Mouse (Mus musculus) forebrain, embryonic 10.5 days (tissue): ENCODE results near the gene Spry1. TPM values are rescaled to one million over a fixed set of nuclear protein-coding genes. Genes with fewer than 3 reads are reported as not detected.

Experiments used
- DNase-seq: peaks from one replicate; pipeline ENCODE4 v3.0.0-alpha.2; 2017; ENCODE audit warnings: low spot score; ENCODE audit errors: extremely low spot score
- H3K27ac ChIP-seq: fragments of 300-500 bp; sonication (generic); 2 replicates; pipeline ENCODE4 v1.5.1; 2016; ENCODE audit warnings: mild to moderate bottlenecking
- H3K27me3 ChIP-seq: fragments of 300-500 bp; sonication (generic); 2 replicates; pipeline ENCODE4 v1.6.1; 2016; ENCODE audit warnings: mild to moderate bottlenecking; ENCODE audit not compliant: poor library complexity, severe bottlenecking
- H3K36me3 ChIP-seq: fragments of 300-500 bp; sonication (generic); replicated peaks from 2 replicates; pipeline ENCODE4 v1.6.1; 2016; ENCODE audit warnings: mild to moderate bottlenecking, moderate library complexity
- H3K4me1 ChIP-seq: fragments of 300-500 bp; sonication (generic); 2 replicates; pipeline ENCODE4 v1.6.1; 2016
- H3K4me3 ChIP-seq: fragments of 300-500 bp; sonication (generic); 2 replicates; pipeline ENCODE4 v1.5.1; 2016; ENCODE audit warnings: mild to moderate bottlenecking, moderate library complexity
- H3K9me3 ChIP-seq: fragments of 300-500 bp; sonication (generic); 2 replicates; pipeline ENCODE4 v1.6.1; 2016; ENCODE audit warnings: mild to moderate bottlenecking, moderate library complexity
- WGBS: fragments of 180-500 bp; shearing (Covaris S2); methylation state at CpG from one replicate; pipeline ENCODE4 v1.1.7; 2016; 5-methylcytosine and 5-hydroxymethylcytosine counted together
- polyA plus RNA-seq: library from polyadenylated mRNA; unstranded; fragments of >200 nt; fragmentation: Nextera tagmentation; extraction: Ambion mirVana; gene quantifications from 2 replicates; pipeline ENCODE4 v1.2.1, GENCODE M21; 2016

Spry1 gene
- polyA plus RNA-seq, 1 experiment from 2014 or later: 29.1 TPM

DNA sequence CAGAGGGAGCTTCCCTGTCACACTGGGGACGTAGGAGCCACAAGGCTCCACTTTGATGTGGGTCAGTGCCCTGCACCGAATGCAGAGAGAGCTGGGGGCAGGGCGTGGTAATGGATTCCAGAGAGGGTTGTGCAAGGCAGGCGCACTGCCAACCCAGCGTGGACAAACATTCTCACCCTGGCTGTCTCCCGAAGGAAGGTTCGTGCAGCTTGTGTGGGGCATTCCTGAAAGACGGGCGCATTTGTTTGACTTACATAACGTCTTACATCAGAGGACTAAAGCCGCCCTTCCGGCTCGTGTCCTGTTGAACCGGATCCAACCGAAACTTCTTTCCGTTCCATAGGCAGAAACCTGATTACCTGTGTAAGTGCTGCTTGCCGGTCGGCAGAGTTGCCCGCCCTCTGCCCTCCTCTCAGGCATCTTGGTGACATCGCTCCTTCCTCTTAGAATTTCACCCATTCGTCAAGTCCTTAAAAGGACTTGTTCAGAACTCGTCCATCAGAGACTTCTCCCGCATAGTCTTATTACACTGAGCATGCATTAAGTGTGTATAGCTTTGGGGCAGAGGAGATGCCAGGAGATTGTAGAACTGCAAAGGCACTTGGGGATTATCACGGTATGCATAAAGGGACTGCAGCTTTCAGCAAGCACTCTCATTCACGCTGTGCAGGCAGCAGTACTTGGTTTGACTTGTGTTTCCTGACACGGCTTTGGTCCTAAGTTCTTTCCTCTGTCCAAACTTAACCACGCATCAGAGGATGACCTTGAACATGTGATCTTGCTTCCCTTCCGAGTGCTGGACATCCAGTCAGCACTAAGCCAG lies 47.6 kb downstream of the Spry1 start:
- DNase-seq: no peak
- no peaks in the 10 kb centered on the region for H3K9me3 ChIP-seq
- H3K4me1 ChIP-seq: peaks cover 21% of the 10 kb centered on the region
- 26% methylated on average over 28 of the region's 28 CpGs for WGBS
- H3K36me3 ChIP-seq: no peaks in the 10 kb centered on the region
- peak overlapping the region; percentile 74 for H3K27ac ChIP-seq
- peak overlapping the region; percentile 46 for H3K4me3 ChIP-seq
- peaks cover 45% of the 10 kb centered on the region for H3K27me3 ChIP-seq

DNA sequence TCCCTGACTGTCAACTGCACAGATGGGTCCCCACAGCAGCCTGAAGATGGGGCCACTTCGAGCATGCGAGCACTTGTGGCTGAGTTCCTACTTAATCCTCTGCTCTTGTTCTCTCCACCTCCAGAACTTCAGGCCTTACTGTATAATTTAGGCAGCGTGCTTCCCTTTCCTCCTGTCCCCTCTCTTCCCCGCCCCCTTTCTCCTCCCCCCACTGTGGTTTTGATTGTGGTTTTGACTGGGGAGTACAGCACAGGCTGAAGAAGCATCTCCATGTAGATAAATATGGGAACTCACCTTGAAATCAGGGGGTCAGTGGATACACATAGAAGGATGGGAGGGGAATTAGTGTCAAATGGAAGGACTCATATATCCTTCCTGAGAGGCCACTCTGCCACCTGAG lies 53.2 kb downstream of the Spry1 start:
- Histone ChIP-seq H3K4me1 (no peaks in the 10 kb centered on the region), H3K27me3 (peaks cover 8% of the 10 kb centered on the region), H3K4me3 (no peak overlapping the region), H3K36me3 (no peaks in the 10 kb centered on the region), H3K9me3 (no peaks in the 10 kb centered on the region), H3K27ac (no peak overlapping the region)
- WGBS: 77% methylated on average over 4 of the region's 4 CpGs
- DNase-seq: no peak

DNA sequence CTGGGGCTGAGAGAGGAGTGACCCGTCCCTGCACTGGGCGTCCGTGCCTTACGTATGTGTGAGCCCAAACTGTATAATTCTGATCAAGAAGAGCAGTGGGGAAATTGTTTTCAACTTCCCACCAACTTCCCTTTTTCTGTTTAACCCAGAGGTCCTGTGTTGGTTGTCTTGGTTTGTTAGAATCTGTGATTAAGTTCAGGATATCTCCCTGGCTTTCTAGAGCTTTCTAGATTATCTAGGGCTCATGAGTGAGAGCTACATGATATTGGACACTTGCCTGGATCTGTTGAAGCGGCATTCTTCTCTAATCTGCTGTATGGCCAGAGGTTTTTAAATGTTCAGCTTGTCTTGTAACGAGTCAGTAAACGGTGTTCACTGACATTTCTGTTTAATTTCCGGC lies 53.8 kb downstream of the Spry1 start:
- Histone ChIP-seq H3K4me1 (no peaks in the 10 kb centered on the region), H3K4me3 (no peak overlapping the region), H3K27me3 (peaks cover 2% of the 10 kb centered on the region; the same call in 1 of the 2 replicates), H3K9me3 (no peaks in the 10 kb centered on the region), H3K27ac (no peak overlapping the region), H3K36me3 (no peaks in the 10 kb centered on the region)
- WGBS: 92% methylated on average over 8 of the region's 8 CpGs
- DNase-seq: no peak

Other genes starting within 250 kb of the Spry1 start
- 56.2 and 56.4 TPM in 2 replicates for gene Spata5, start 220.1 kb upstream of the Spry1 start, polyA plus RNA-seq
- 4.5 and 5.1 TPM in 2 replicates for gene Nudt6, start 219.7 kb upstream of the Spry1 start, polyA plus RNA-seq
- gene Gm5148, start 84.5 kb downstream of the Spry1 start, polyA plus RNA-seq: 2.4 and 3.5 TPM in 2 replicates